Mouse (Mus musculus) megakaryocyte, embryonic 14.5 days (primary cell): ENCODE results near the gene Zc3h10. TPM values are rescaled to one million over a fixed set of nuclear protein-coding genes. Genes with fewer than 3 reads are reported as not detected.

Source experiments
- H3K27me3 ChIP-seq: replicated peaks from 2 replicates; pipeline ENCODE3; 2012; ENCODE audit warnings: inconsistent platforms
- H3K36me3 ChIP-seq: replicated peaks from 2 replicates; pipeline ENCODE3; 2012; ENCODE audit warnings: low read length, inconsistent platforms, mixed read lengths
- H3K4me1 ChIP-seq: 2 replicates; pipeline ENCODE4 v1.6.1; 2012; ENCODE audit warnings: inconsistent platforms
- H3K4me3 ChIP-seq: replicated peaks from 2 replicates; pipeline ENCODE3; 2012; ENCODE audit warnings: moderate library complexity, mild to moderate bottlenecking, inconsistent platforms
- H3K9me3 ChIP-seq: 2 replicates; pipeline ENCODE4 v1.6.1; 2012; ENCODE audit warnings: inconsistent platforms
- FLI1 ChIP-seq: IDR thresholded peaks from 2 replicates; pipeline ENCODE4 v1.6.1; 2012; ENCODE audit warnings: low read length, inconsistent platforms, mixed read lengths
- GATA1 ChIP-seq: IDR thresholded peaks from 3 replicates; pipeline ENCODE4 v1.6.1; 2012; ENCODE audit warnings: mixed read lengths, low read length, inconsistent platforms, borderline replicate concordance
- polyA plus RNA-seq: library from polyadenylated mRNA; stranded (reverse); fragments of >175 nt; gene quantifications from 2 replicates; pipeline ENCODE4 v1.2.3, GENCODE M21; 2012; ENCODE audit warnings: low replicate concordance; ENCODE audit not compliant: insufficient read depth

The Zc3h10 gene
- polyA plus RNA-seq, result 21.5 and 24.2 TPM in 2 replicates

DNA sequence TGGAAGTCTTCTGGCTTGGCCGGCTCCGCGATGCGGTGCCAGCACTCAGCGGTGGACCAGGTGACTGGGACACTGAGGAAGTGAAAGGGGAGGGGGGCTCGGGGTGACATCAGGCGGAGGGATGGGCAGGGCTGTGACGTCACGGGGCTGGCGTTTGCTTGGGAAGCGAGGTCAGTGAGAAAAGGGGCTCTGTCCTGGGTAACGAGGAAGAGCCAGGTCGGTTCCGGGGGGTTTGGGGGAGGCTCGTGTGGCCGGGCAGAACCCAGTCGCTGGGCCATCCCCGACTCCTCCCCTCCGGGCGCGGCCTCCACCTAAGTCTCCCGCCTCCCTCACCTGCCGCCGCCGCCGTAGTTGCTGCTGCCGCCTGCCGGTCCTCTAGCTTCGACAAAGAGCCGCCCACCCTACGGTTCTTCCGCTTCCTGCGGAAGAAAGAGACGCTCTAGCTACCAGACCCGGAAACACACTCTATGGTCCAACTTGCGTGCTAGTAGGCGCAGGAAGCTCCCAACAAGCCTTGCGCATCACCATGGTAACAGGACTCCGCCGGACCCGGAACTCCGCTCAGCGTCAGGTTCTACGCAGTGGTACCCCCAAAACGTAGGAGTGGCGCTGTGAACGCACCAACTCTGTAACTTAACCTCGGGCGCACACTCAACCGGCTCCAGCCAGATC, at the start of gene Zc3h10:
Gene Zc3h10, minus strand, starts transcription at position 414 of the 672 bp plus-strand sequence.
- Histone ChIP-seq H3K9me3 (no peaks in the 10 kb centered on the region), H3K4me1 (peaks cover 50% of the 10 kb centered on the region), H3K36me3 (peaks cover 36% of the 10 kb centered on the region), H3K4me3 (peak within 1 kb of the TSS; percentile 97), H3K27me3 (no peaks in the 10 kb centered on the region)
- TF ChIP-seq FLI1, result peak; percentile 90
- no peak for TF ChIP-seq GATA1

DNA sequence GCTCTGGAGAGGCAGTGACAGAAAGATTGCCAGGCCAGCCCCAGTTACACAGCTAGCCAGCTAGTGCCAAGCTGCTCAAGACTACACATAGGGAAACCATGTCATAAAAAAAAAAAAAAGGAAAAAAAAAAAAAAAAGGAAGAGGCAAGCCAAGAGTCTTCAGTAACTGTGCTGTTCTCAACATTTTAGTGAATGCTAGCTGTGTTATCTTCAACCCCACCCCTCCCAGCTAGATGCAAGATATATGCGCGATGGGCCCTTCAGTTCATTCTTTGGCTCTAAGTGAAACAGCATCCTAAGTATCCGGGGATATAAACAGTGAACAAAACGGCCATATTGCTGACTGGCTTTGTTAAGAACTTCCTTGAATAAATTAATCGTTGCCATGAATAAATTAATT, 45.2 kb upstream of the Zc3h10 start:
- TF ChIP-seq GATA1, result no peak
- no peak for TF ChIP-seq FLI1
- Histone ChIP-seq H3K4me3 (no peak overlapping the region), H3K4me1 (peaks cover 30% of the 10 kb centered on the region), H3K27me3 (peaks cover 61% of the 10 kb centered on the region), H3K36me3 (no peaks in the 10 kb centered on the region), H3K9me3 (no peaks in the 10 kb centered on the region)

DNA sequence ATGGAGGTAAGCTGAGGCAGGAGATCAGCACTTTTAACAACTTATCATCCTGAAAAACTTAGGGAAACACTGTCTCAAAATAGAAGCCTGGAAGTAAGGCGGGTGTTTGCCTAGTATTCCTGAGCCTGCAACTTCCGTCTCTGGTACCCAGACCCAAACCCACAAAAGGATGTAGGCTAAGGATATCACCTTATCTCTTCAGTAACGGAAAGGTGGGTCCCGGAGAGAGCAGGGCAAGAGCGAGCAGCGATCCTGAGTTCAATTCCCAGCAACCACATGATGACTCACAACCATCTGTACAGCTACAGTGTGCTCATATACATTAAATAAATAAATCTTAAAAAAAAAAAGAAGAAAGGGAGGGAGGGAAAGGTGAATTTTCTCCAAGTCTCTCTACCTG, 43.9 kb upstream of the Zc3h10 start:
- H3K36me3 ChIP-seq, result no peaks in the 10 kb centered on the region
- H3K9me3 ChIP-seq, result no peaks in the 10 kb centered on the region
- H3K4me3 ChIP-seq, result no peak overlapping the region
- H3K4me1 ChIP-seq, result peaks cover 37% of the 10 kb centered on the region
- H3K27me3 ChIP-seq, result peaks cover 72% of the 10 kb centered on the region
- no peak for TF ChIP-seq GATA1
- no peak for TF ChIP-seq FLI1

DNA sequence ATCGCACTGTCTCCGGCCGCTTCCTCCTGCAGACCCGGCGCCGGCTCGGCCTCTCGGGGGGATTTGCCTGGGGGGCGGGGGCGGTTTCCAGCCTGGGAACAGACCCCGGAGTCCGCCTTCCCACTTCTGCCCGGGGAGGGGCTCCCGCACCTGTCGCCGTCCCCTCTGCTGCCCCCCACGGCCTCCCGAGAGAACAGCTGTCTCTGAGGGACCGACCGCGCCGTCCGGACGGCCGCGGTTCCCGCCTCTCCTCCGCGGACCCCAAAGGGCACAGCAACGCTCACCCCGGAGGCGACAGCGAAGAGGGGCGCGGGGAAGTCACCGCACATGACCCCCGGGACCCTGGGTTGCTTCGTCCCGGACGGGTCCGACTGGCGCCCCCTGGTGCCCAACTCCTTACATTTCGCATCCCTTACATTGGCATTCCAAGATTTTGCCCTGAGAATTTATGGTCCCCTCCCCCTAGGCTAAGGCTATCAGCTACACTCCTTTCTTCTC, 42.7 kb upstream of the Zc3h10 start:
- H3K4me3 ChIP-seq, result peak overlapping the region; percentile 93
- H3K9me3 ChIP-seq, result no peaks in the 10 kb centered on the region
- H3K4me1 ChIP-seq, result peaks cover 42% of the 10 kb centered on the region
- H3K36me3 ChIP-seq, result no peaks in the 10 kb centered on the region
- H3K27me3 ChIP-seq, result peaks cover 79% of the 10 kb centered on the region
- TF ChIP-seq FLI1 (no peak), GATA1 (no peak)

DNA sequence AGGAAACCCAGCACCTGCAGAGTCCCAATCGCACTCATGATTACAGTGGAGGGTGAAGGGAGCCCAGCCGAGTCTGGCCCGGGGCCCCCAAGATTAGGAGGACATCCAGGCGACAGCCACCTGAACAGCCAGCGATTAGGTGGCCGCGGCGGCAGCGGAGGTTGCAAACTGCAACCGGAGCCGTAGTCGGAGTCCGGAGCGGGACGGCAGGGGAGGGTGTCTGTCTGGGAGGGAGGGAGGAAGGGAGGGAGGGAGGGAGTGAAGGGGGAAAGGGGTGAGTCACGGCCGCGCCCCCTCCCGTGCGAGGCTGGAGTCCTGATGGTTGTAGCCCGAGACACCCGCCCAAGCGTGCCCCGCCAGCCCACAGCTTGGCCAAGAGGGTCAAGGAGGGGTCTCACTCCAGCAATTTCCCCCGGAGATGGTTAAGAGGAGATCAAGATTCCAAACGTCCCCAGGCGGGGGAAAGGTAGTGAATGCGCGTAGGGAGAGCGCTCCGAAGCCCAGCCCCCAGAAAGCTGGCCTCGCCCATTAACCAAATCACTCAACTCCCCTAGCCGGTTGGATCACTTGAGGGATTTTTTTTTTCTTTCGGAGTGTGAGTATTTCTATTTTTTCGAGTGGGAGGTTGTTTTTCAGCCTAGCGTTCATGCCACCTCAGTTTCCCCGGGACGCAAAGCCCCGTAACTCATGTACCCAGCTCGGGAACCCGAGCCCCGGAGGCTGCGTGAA, 42.1 kb upstream of the Zc3h10 start, which contains the start of gene Erbb3:
Gene Erbb3, minus strand, starts transcription at position 189 of the 729 bp plus-strand sequence.
- Histone ChIP-seq H3K4me1 (peaks cover 42% of the 10 kb centered on the region), H3K36me3 (no peaks in the 10 kb centered on the region), H3K4me3 (peak within 1 kb of the TSS; percentile 93), H3K27me3 (peaks cover 82% of the 10 kb centered on the region), H3K9me3 (no peaks in the 10 kb centered on the region)
- TF ChIP-seq GATA1 (no peak), FLI1 (no peak)

DNA sequence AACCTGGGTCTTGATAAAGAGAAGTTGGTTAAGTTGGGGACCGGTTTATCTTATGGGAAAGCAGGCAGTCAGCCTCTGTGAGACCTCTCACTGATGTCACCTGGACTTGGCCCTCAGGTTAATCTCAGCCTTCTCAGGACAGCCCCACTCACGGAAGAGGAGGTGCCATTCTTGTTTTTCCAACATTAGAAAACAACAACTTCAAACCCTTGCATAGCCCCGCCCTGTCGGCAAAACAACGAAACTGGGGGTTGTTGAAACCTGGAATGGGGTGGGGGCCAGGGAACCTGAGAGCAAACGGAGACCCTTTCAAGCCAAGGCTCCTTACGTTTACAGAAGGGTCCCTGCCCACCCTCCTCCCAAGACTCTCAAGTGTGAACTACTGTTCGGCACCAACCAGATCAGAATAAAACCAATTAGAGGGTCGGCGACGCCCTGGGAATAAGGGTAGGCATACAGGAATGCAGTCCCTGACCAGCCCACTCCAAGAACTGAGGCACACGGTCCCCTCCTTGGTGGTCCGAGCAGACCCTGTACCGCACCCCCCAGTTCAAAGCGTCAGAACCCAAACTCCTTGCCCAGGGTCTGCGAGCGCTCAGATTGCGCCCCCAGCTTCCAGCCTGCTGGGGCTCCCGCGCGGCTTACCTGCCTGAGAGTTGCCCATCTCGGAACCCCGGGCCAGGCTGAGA, 41.3 kb upstream of the Zc3h10 start:
- TF ChIP-seq GATA1 (no peak), FLI1 (no peak)
- no peaks in the 10 kb centered on the region for H3K9me3 ChIP-seq
- peaks cover 83% of the 10 kb centered on the region for H3K27me3 ChIP-seq
- H3K4me1 ChIP-seq, result peaks cover 45% of the 10 kb centered on the region
- peak overlapping the region; percentile 93 for H3K4me3 ChIP-seq
- no peaks in the 10 kb centered on the region for H3K36me3 ChIP-seq

DNA sequence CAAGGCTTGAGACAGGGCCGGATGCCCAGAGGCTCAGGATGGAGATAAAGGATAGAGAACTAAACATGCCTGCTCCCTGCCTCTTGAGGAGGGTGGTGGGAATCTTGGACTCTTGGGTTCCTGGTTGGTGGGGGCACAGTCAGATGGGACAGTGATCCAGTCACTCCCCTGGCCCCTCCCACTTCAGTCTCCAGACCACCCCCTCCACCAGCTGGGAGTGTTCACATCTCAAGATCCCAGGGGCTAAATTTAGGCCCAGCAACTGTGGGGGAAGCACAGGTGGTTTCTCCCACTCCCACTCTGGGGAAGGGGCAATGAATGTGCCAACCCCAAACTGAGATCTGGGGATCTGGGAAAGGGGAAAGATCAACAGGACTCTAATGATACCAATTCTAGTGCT, 40.6 kb upstream of the Zc3h10 start:
- TF ChIP-seq GATA1 (no peak), FLI1 (no peak)
- peaks cover 88% of the 10 kb centered on the region for H3K27me3 ChIP-seq
- H3K4me3 ChIP-seq, result no peak overlapping the region
- H3K36me3 ChIP-seq, result no peaks in the 10 kb centered on the region
- no peaks in the 10 kb centered on the region for H3K9me3 ChIP-seq
- peaks cover 53% of the 10 kb centered on the region for H3K4me1 ChIP-seq

DNA sequence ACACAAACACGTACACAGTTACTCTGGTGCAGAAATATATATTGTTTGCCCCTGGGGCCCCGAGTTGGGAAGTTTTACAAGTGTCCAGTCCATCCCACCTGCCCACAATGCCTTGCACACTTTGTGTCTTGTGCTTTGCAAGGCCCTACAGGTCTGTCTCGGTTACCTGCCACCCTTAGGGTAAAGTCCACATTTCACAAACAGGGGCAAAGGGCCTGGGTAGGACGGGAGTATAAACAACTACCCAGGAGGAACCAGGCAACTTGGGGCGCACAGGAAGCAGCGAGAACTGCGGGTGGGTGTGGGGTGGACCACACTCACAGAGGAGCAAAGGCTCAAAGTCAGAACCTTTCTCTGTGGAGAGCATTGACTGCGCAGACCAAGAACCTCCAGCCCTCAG, 40.1 kb upstream of the Zc3h10 start:
- Histone ChIP-seq H3K4me3 (no peak overlapping the region), H3K27me3 (peaks cover 88% of the 10 kb centered on the region), H3K4me1 (peaks cover 54% of the 10 kb centered on the region), H3K36me3 (no peaks in the 10 kb centered on the region), H3K9me3 (no peaks in the 10 kb centered on the region)
- no peak for TF ChIP-seq GATA1
- no peak for TF ChIP-seq FLI1

DNA sequence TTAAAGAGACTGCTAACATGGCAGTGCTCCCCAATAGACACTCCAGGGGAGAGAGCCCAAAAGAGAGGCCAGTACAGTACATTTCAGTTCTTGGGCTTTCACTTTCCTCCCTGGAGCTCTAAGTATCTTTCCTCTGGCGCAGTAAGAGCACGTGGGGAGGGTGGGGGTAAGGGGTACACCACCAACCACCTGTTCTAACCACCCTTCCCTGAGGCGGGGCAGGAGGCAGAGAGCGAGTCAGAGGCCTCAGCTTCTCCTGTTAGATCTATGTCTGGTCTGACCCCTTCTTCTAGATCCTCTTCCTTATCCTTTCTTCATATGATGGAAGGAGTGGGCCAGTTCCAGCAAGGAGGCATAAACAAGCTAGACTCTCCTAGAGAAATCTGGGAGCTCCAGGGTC, 39.5 kb upstream of the Zc3h10 start:
- no peaks in the 10 kb centered on the region for H3K36me3 ChIP-seq
- TF ChIP-seq FLI1 (no peak), GATA1 (no peak)
- peaks cover 87% of the 10 kb centered on the region for H3K27me3 ChIP-seq
- peaks cover 52% of the 10 kb centered on the region for H3K4me1 ChIP-seq
- H3K9me3 ChIP-seq, result no peaks in the 10 kb centered on the region
- H3K4me3 ChIP-seq, result no peak overlapping the region
